In genomic region chr2:121271928-121272516, GRCm38 (mm10) we compare ENCODE assay signal across 8 mouse cellular contexts. TPM values are rescaled to one million over a fixed set of nuclear protein-coding genes. Genes with fewer than 3 reads are reported as not detected.
DNase-seq lines count a peak whose midpoint lies in the region; ATAC-seq and TF ChIP-seq lines count a peak whose summit lies in the region.

No protein-coding gene starts in this region.

- H3K27ac ChIP-seq in heart, embryonic 14.5 days (replicated peaks in 1 of 2; ENCODE audit: control insufficient read depth in 1 of 2, insufficient read depth in 1 of 2, low read depth in 2 of 2, low read length in 2 of 2): peak overlapping the region; percentile 29 to 43
- H3K27ac ChIP-seq in forebrain, postnatal 0 days (ENCODE audit: low read depth, low read length): peak overlapping the region; percentile 89
- peak overlapping the region; percentile 81 for H3K27ac ChIP-seq in midbrain, embryonic 11.5 days (ENCODE audit: low read depth, low read length)
- H3K27ac ChIP-seq in cerebellum, adult 2 months (ENCODE audit: insufficient read depth, low read length): no peak overlapping the region

- 30% methylated on average over 4 of the region's 4 CpGs for WGBS in heart, embryonic 14.5 days
- 8% methylated on average over 4 of the region's 4 CpGs for WGBS in forebrain, postnatal 0 days
- WGBS in midbrain, embryonic 11.5 days: 17% methylated on average over 4 of the region's 4 CpGs
- WGBS in cerebellum, adult 2 months: 12% methylated on average over 4 of the region's 4 CpGs

- no peaks in the 10 kb centered on the region for H3K9me3 ChIP-seq in heart, embryonic 14.5 days (ENCODE audit: control insufficient read depth, low read length)
- H3K9me3 ChIP-seq in forebrain, postnatal 0 days (ENCODE audit: low read length): no peaks in the 10 kb centered on the region
- H3K9me3 ChIP-seq in midbrain, embryonic 11.5 days (ENCODE audit: control insufficient read depth, low read length): no peaks in the 10 kb centered on the region

- TF ChIP-seq POLR2A in cerebellum, adult 2 months (IDR thresholded peaks at IDR 0.05; ENCODE audit: borderline replicate concordance, insufficient read depth, low read length): no peak

- H3K4me3 ChIP-seq in heart, embryonic 14.5 days (ENCODE audit: control insufficient read depth in 1 of 2, insufficient read depth in 1 of 2, low read depth in 1 of 2, low read length in 2 of 2): peak overlapping the region in 1 of 2 experiments; percentile 95; a peak in 2 of 4 replicates
- peak overlapping the region; percentile 73 for H3K4me3 ChIP-seq in forebrain, postnatal 0 days (ENCODE audit: low read depth, low read length)
- peak overlapping the region; percentile 88 for H3K4me3 ChIP-seq in midbrain, embryonic 11.5 days (ENCODE audit: low read depth, low read length)
- H3K4me3 ChIP-seq in cerebellum, adult 2 months (replicated peaks; ENCODE audit: insufficient read depth, low read depth, low read length): no peak overlapping the region

- TF ChIP-seq CTCF in forebrain, postnatal 0 days (IDR thresholded peaks at IDR 0.05; ENCODE audit: low read depth): no peak
- no peak for TF ChIP-seq CTCF in cerebellum, adult 2 months (IDR thresholded peaks at IDR 0.05; ENCODE audit: borderline replicate concordance, insufficient read depth, low read depth, low read length)

- ATAC-seq in heart, embryonic 14.5 days (ENCODE audit: insufficient number of reproducible peaks, insufficient read depth, low FRiP score, low read depth): no peak
- ATAC-seq in forebrain, postnatal 0 days: peak; percentile 8
- ATAC-seq in midbrain, embryonic 11.5 days (ENCODE audit: low FRiP score): peak; percentile 38

- peaks cover 30% of the 10 kb centered on the region for H3K36me3 ChIP-seq in heart, embryonic 14.5 days (ENCODE audit: control insufficient read depth, insufficient read depth, low read length)
- H3K36me3 ChIP-seq in forebrain, postnatal 0 days (ENCODE audit: insufficient read depth): peaks cover 24% of the 10 kb centered on the region
- H3K36me3 ChIP-seq in midbrain, embryonic 11.5 days (ENCODE audit: control insufficient read depth, insufficient read depth, low read length): peaks cover 8% of the 10 kb centered on the region

- H3K9ac ChIP-seq in heart, embryonic 14.5 days (ENCODE audit: low read length): peak overlapping the region; percentile 64
- H3K9ac ChIP-seq in forebrain, postnatal 0 days: peak overlapping the region; percentile 77
- H3K9ac ChIP-seq in midbrain, embryonic 11.5 days (ENCODE audit: low read length): peak overlapping the region; percentile 47; the same call in 1 of the 2 replicates

- H3K27me3 ChIP-seq in heart, embryonic 14.5 days (ENCODE audit: control insufficient read depth, insufficient read depth, low read length): no peaks in the 10 kb centered on the region
- no peaks in the 10 kb centered on the region for H3K27me3 ChIP-seq in forebrain, postnatal 0 days (ENCODE audit: insufficient read depth, low read length)
- H3K27me3 ChIP-seq in midbrain, embryonic 11.5 days (ENCODE audit: control insufficient read depth, insufficient read depth, low read length): no peaks in the 10 kb centered on the region
- no peaks in the 10 kb centered on the region for H3K27me3 ChIP-seq in cerebellum, adult 2 months (ENCODE audit: control insufficient read depth, insufficient read depth, low read length)

- intact Hi-C loops in heart, postnatal 10 days (cut with DNase I): loop anchor here (2.0 kb wide), 1 partner anchor 17 kb away; the partner anchor contains the start of gene Map1a

- peaks cover 2 to 8% of the 10 kb centered on the region in 2 experiments; a peak in 2 of 4 replicates for H3K4me1 ChIP-seq in heart, embryonic 14.5 days (ENCODE audit: control insufficient read depth in 2 of 2, insufficient read depth in 2 of 2, low read length in 2 of 2)
- H3K4me1 ChIP-seq in forebrain, postnatal 0 days (ENCODE audit: insufficient read depth): peaks cover 16% of the 10 kb centered on the region; the same call in 1 of the 2 replicates
- peaks cover 22% of the 10 kb centered on the region for H3K4me1 ChIP-seq in midbrain, embryonic 11.5 days (ENCODE audit: control insufficient read depth, insufficient read depth, low read length)
- H3K4me1 ChIP-seq in cerebellum, adult 2 months (ENCODE audit: control insufficient read depth, insufficient read depth, low read length): no peaks in the 10 kb centered on the region; the same call in 1 of the 2 replicates

- no peak for DNase-seq in heart, postnatal 10 days
- peak; percentile 36 for DNase-seq in NIH3T3 (ENCODE audit: low read depth)
- peak; percentile 66 for DNase-seq in forebrain, postnatal 0 days
- no peak for DNase-seq in midbrain, embryonic 11.5 days (ENCODE audit: low spot score, missing footprints)
- no peak for DNase-seq in ovary, postnatal 10 days (ENCODE audit: low spot score)
- no peak for DNase-seq in cerebellum, adult 2 months
- no peak for DNase-seq in urinary bladder, adult 18-20 months (ENCODE audit: low spot score in 2 of 2)

- H3K4me2 ChIP-seq in heart, embryonic 14.5 days (ENCODE audit: low read length): peak overlapping the region; percentile 71
- peak overlapping the region; percentile 63 for H3K4me2 ChIP-seq in forebrain, postnatal 0 days (ENCODE audit: low read depth)
- peak overlapping the region; percentile 55 for H3K4me2 ChIP-seq in midbrain, embryonic 11.5 days

RNA-seq across cellular contexts. Expression of gene Trp53bp1, which starts 0.8 kb away (rescaled TPM):
- polyA plus RNA-seq in heart, embryonic 14.5 days (2014; fragmentation: Nextera tagmentation; extraction: Ambion mirVana): 44.1 and 47.5 TPM in 2 replicates
- 10 to 100 TPM; 51.6 to 57.8 TPM for total RNA-seq in heart, postnatal 10 days (2021)
- 154 and 183 TPM in 2 replicates for total RNA-seq in forebrain, postnatal 0 days (2014; rRNA removed)
- 49.9 and 80.9 TPM in 2 replicates for polyA plus RNA-seq in forebrain, postnatal 0 days (2015; fragmentation: Nextera tagmentation; extraction: Ambion mirVana)
- 132 and 138 TPM in 2 replicates for polyA plus RNA-seq in midbrain, embryonic 11.5 days (2014; fragmentation: Nextera tagmentation; extraction: Ambion mirVana)
- polyA plus RNA-seq in cerebellum, adult 2 months (2012; rRNA removed): 57.9 and 59.4 TPM in 2 replicates

RNA-seq across cellular contexts. Expression of gene Map1a, which starts 17.4 kb away (rescaled TPM):
- 7.3 and 7.7 TPM in 2 replicates for polyA plus RNA-seq in heart, embryonic 14.5 days (2014; fragmentation: Nextera tagmentation; extraction: Ambion mirVana)
- 10 to 100 TPM in 1 of 2 experiments, 1 to 10 TPM in 1; 9.6 to 12.2 TPM for total RNA-seq in heart, postnatal 10 days (2021)
- 75.6 and 76.0 TPM in 2 replicates for total RNA-seq in forebrain, postnatal 0 days (2014; rRNA removed)
- polyA plus RNA-seq in forebrain, postnatal 0 days (2015; fragmentation: Nextera tagmentation; extraction: Ambion mirVana): 18.1 and 27.4 TPM in 2 replicates
- 11.2 and 14.3 TPM in 2 replicates for polyA plus RNA-seq in midbrain, embryonic 11.5 days (2014; fragmentation: Nextera tagmentation; extraction: Ambion mirVana)
- polyA plus RNA-seq in cerebellum, adult 2 months (2012; rRNA removed): 223 and 254 TPM in 2 replicates

Comparison
In these comparisons a context has a peak if more than half of its experiments do, and no peak if none do; other contexts are left out.
1. DNase-seq: peak in NIH3T3 (single experiment) and forebrain, postnatal 0 days (single experiment); none in heart, postnatal 10 days (0 of 2), midbrain, embryonic 11.5 days (single experiment), ovary, postnatal 10 days (single experiment), cerebellum, adult 2 months (0 of 2) and urinary bladder, adult 18-20 months (0 of 2).
2. Peak in every context shown above with its lines, with median percentiles within 50 percentile points of each other: H3K4me2 ChIP-seq and H3K9ac ChIP-seq.